Mouse (Mus musculus): ENCODE data around the gene Bend5.

The Bend5 gene

DNA sequence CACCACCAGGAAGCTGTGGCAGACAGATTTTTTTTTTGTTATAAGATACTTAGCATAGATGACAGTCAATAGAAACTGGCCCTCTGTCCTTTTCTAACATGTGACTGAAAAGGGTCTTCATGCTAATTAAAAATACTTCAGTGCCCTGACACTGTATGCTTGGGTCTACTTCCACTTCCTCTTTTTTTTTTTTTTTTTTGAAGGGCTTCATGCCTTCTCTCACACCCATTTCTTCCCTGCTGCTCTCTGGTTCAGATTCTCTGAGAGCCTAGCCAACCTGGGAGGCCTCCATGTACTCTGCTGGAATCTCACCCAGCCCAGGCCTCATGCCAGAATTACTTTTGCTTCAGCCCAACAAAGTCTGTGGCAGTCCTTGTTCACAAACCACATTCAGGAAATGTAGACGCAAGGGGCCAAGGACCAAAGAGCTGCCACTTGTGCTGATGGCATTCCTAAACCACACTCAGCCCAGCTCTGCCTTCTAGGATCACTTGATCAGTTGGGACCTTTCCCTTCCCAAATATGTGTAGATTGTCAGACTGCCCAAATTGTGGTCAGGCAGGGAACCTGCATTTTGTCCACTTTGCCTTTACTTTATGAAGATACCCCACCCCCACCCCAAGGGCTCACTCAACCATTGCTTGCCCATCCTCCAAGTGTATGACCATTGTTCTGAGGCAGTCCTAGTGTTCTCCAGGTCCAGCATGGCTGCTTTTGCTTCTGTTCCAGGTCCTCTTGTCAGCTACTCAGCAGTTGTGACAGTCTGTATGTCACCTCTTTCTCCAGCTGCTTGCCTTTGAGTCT lies 27.8 kb downstream of the Bend5 start:
- peak; percentile 86 for DNase-seq (ENCODE audit: inconsistent ontology term)

DNA sequence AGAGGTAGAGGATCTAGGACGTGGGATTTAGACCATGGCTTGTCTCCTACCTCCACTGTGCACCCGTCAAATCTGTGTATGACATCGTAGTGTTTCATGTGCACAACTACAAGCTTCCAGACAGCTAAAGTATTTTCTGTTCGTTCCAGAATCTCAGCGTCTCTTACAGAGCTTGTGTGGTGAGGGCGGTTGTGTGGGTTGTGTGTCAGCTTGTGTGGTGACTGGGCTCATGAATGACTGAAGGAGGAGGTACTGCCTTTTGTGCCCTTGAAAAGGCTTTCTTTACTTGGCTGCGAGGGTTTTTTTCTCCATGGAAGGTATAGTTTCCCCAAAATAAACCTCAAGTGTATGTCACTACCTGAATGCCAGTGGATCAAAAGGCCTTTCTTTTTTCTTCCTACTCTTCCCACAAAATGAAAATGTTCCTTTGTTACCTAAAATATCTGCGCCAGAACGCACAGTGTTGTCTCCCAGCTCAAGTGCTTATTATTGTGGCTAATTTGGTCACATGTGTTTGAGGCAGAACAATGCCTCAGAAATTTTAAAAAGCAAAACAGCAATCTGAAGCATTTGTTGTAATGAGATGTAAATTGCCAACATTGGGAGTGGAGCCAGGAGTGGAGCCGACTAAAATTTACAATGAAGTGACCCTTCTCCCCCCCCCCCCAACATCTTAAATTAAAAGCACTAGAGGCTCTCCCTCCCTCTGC lies 29.3 kb downstream of the Bend5 start:
- DNase-seq (ENCODE audit: inconsistent ontology term), result no peak

GRCm38 (mm10) chr4:111444616-111445160 lies 29.9 kb downstream of the Bend5 start:
- DNase-seq (ENCODE audit: inconsistent ontology term), result no peak

- no peak for DNase-seq (ENCODE audit: inconsistent ontology term)
Measured at GRCm38 (mm10) chr4:111447918-111448317, 33.1 kb downstream of the Bend5 start.

DNA sequence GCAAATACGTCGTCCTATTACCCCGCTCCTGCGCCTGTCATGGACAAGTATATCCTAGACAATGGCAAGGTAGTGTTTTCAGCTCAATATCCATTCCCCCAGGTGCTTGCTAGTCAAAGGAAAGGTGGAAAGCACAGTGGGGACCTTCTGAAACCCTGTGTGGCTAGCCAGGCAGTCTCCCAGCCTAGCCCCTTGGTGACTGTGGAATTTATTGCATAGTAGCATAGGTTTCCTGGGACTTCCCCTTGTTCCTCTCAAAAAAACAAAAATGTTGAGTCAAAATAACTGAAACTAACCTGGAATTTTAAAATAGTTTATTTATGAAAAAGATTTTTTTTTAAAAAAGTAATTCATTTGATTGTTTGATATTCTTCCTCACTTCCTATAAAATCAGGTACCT lies 33.8 kb downstream of the Bend5 start:
- no peak for DNase-seq (ENCODE audit: inconsistent ontology term)

GRCm38 (mm10) chr4:111449442-111450199 lies 34.8 kb downstream of the Bend5 start:
- DNase-seq (ENCODE audit: inconsistent ontology term), result no peak

GRCm38 (mm10) chr4:111451283-111451918 lies 36.6 kb downstream of the Bend5 start:
- no peak for DNase-seq (ENCODE audit: inconsistent ontology term)

DNA sequence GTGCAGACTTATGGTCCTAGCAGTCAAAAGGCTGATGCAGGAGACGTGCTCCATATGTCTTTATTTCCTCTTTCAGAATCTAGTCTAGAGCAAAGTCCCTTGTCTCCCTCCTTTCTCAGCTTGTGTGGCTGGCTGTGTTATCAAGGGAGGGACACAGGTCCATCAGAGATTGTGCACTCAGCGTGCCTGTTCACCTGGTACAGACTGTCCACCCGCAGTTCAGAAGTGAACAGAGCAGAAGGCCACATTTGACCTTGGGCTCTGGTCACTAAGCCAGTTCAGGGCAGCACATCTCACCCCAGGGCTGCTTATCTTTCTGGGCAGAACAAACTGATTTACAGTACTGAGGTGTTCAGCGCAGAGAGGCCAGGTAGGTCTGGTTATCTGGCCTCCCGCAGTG lies 37.4 kb downstream of the Bend5 start:
- no peak for DNase-seq (ENCODE audit: inconsistent ontology term)

GRCm38 (mm10) chr4:111453275-111453674 lies 38.5 kb downstream of the Bend5 start:
- DNase-seq (ENCODE audit: inconsistent ontology term), result no peak

- DNase-seq (ENCODE audit: inconsistent ontology term), result no peak
Measured at GRCm38 (mm10) chr4:111455621-111456020, 40.8 kb downstream of the Bend5 start.

DNA sequence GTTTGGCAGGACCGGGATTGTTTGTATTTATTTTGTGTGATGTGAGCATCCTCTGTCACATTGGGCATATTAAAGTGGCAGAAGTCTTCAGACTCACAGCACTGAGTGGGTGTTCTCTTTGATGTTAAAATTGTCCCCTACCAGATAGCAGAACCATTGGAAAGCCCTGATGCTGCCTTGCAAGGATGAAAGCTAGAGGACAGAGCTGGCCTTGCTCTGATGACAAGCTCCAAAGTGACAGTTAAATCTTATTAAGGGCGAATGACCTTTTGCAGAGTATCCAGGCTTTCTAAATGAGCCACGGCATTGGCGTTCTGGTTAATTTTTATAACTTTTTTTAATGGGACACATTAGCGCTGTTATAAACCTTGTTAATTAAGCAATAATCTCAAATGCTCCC lies 42.8 kb downstream of the Bend5 start:
- DNase-seq (ENCODE audit: inconsistent ontology term), result no peak

DNA sequence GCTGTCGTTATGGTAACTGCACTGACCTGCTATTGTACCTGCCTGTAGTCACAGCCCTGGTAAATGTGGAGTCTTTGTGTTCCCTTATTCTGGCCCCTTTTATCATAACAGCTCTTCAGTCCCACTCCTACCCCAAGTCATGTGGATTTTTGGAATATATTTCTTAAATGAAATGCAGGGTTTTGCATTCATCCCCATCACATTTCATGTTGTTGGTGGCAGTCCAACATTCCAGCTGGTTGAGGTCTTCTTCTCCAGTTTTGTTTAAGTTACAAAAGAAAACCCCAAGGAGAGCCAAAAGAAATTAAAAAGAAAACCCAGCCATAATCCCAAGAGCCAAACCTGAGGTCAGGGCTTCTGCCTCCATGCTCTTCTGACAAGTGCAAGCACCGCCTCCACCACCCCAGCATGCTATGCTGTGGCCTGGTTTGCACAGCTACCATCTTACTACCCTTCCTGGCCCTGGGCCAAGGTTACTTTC lies 52.5 kb downstream of the Bend5 start:
- no peak for DNase-seq (ENCODE audit: inconsistent ontology term)

DNA sequence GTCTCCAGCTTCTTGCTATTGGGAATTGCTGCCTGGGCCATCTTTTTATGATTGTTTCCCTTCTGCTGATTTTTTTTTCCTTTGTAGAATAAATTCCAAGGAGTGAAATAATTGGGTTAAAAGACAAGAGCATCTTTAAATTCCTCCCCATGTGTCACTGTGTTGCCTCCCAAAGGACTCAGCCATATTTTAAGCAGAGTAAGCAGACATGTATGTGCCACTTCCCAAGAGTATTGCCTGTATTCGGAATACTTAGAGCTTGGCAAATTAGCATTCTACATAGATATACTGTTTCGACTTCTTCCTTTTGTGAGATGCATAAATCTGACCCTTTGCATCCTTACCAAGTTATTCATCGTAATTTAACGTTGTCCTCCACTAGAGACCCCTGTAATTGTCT lies 53.0 kb downstream of the Bend5 start:
- no peak for DNase-seq (ENCODE audit: inconsistent ontology term)

- no peak for DNase-seq (ENCODE audit: inconsistent ontology term)
Measured at GRCm38 (mm10) chr4:111469847-111470246, 55.0 kb downstream of the Bend5 start.

DNA sequence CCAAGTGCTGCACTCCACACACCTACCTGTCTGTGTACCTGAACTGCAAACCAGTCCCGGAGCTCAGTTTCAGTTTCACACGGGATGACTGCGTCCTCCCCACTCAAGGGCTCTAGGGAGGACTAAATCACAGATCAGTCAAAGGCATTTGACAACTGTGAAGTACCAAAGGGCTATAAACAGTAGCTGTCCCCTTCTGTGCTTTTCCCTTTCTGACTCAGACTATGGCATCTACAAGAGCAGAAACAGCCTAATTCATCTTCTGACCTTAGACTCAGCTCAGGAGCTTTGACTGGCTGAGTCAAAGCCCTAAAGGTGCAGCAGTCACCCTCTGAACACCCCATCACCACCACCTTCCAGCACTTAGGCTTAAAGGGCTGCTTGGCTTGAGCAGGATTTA lies 56.9 kb downstream of the Bend5 start:
- DNase-seq (ENCODE audit: inconsistent ontology term), result no peak

DNA sequence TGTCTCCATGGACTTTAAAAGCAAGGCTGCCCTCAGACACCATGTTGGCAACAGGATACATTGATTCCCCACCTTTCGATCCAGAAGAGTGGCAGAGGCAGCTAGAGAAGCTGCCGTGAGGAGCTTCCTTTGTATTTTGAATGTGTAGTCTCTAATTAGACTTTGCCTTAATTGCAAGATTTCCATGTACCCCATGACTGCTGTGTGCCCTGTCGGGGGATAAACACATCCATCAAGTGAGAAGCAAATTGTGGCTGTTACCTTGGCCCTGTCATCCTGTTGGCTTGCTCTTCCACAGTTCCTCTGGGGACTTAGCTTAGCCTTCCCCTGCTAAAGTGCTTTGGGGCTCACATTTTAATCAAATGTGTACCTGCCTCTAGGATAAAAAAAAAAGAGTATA lies 57.7 kb downstream of the Bend5 start:
- DNase-seq (ENCODE audit: inconsistent ontology term), result no peak

GRCm38 (mm10) chr4:111473014-111473413 lies 58.2 kb downstream of the Bend5 start:
- peak; percentile 80 for DNase-seq (ENCODE audit: inconsistent ontology term)

GRCm38 (mm10) chr4:111475374-111475971 lies 60.7 kb downstream of the Bend5 start:
- peak; percentile 84 for DNase-seq (ENCODE audit: inconsistent ontology term)

DNA sequence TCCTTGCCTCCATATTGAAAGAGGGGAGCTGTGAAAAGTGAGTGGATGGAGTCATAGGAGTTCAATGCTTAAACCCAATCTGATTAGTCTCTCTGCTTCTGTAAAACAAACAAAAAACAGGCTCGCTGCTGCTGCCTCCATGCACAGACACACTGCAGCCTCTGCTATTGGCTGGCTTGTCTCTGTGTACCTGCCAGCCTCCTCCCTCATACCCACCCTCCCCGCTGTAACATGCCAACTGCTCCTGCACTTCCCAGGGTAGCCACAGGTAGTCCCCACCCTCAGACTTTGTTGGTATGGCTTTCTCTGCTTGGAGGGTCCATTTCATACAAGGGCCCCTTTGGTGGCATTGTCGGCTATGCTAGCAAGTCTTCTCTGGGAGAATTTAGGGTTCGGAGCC lies 62.7 kb downstream of the Bend5 start:
- no peak for DNase-seq (ENCODE audit: inconsistent ontology term)

DNA sequence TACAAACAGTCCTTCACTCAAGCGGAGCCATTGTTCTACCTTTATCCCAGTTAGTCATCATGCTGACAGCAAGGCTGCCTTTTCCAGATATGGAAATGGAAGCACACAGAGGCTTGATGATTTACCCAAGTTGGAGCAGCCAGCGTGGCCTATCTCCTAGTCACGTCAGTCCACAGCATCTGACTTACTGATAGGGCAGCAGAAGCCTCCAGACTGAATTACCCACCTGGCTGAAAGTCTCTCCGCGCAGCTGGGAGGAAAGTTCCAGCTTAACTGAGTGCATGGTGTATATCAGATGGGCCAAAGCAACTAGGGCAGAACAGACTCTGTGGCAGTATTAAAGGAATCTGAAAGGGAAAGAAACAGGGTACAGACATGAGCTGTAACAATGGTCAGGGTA lies 68.7 kb downstream of the Bend5 start:
- no peak for DNase-seq (ENCODE audit: inconsistent ontology term)

DNA sequence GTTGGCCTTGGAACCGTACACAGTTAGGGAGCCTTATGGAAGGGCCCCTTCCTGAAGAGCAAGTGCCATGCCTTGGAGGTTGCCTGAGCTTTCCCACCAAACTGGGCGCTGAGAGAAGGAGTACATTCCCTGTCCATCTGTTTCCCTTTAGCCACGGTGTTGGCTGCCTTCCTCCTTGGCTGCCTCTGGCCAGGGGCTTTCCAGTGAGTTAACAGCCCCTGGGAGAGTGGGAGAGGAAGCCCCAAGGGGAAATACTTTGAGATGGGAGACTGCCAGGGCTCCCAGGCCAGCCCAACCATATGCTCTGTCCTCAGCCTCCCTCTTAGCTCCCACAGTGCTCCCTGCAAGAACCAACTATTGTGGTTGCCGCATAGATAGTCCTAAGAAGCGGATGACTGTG lies 70.4 kb downstream of the Bend5 start:
- peak; percentile 84 for DNase-seq (ENCODE audit: inconsistent ontology term)
